Mouse (Mus musculus): ENCODE data around the gene Stx3. TPM values are rescaled to one million over a fixed set of nuclear protein-coding genes. Genes with fewer than 3 reads are reported as not detected.
A peak's percentile ranks its signal among the peaks of the same experiment; 100 is the strongest.

Gene Stx3
- total RNA-seq, 2 experiments from 2014 or later: 1.0 to 1.6 TPM

DNA sequence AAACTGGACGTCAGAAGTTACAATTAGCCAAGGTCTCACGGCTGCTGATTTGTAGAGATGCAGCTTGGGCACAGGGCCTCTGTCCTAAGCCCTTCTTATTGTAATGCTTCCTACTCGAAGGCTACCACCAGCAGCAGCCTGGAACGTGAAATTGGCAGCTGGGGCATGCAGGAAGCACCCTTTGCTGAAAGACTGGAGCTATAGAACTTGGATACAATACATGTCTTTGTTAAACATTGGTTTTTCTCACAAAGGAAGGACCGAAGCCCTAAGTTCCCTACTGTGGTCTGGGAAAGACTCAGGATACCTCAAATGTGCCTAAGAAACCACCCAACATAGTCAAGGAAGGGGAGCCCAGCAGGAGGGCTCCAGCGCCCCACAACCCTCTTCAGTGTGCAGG, 11.4 kb downstream of the Stx3 start:
- DNase-seq: no peak

DNA sequence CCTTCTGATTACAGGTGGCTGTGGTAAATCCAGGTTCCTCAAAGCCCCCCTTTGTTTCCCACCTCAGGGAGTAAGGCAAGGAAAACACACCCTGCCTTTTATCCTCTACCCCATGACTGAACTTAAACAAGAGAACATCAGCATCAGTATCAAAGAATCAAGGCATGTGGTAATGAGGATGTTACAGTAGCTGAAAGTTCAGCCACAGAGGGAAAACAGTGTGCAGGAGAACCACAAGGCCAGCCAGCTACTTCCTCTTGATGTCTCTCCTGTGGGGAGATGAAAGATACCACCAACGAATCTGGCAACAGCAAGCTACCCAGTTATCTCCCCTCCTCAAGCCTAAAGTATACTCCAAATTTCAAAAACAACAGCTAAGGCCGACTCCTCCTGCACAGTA, 12.0 kb downstream of the Stx3 start:
- DNase-seq: no peak

DNA sequence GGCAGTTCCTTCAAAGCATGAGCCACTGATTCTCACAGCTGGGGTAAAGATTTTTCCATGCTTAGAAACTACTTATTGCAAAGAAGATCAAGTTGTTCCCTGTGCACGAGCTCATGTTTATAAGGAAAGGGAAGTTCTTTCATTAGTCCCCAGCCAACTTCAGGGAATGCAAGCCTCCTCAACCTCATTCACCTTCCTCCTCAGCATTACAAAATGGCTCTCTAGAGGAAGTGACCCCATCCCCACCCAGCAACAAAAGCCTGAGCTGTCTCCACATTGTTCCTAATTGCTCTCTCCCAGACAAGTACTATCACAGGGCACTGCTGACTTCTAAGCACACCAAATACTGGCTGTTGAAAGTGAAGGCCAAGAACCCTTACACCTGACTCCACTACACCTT, 14.8 kb downstream of the Stx3 start:
- peak; percentile 13 for DNase-seq

DNA sequence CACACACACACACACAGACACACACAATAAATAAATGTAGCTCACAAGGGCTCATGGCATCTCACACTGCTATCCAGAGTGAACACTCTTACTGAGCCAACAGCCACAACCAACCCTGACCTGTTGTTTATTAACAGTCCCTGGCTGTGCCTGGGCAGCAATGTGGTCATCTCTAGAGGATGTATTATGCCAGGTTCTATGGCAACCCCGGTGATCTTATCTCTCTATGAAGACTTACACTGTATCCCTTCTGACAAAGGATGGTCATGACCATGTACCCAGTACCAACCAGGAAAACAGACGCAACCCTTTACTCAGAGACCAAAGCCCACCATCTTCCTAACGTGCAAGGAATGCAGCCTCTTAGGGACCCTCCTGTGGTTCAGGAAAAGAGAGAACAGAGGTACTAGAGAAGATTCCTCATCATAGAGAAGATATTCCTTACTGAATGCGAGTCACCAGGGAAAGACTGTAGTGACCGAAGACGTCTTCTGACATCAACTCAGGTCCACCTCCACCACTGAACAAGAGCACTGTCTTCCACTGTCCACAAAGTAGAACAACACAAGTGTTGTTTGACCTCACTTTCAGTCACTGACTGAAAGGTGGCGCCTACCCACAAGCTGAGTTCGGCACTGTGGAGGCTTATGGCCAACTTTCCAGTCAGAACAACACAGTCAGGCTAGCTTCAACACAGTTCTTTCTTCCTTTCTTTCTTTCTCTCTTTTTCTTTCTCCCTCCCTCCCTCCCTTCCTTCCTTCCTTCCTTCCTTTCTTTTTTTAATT, 18.5 kb downstream of the Stx3 start:
- no peak for DNase-seq

DNA sequence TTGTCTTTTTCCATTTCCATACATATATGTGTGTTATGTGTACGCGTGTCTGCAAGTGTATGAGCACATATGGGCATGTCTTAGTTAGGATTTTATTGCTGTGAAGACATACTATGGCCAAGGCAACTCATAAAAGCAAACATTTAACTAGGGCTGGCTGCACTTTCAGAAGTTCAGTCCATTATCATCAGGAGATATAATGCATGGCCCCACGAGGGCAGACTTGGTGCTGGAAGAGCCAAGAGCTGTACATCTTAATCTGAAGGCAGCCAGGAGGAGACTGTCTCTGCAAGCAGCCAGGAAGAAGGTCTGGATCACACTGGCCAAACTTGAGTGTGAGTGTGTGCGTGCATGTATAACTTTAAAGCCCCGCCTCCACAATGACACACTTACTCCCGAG, 24.8 kb downstream of the Stx3 start:
- DNase-seq: no peak

DNA sequence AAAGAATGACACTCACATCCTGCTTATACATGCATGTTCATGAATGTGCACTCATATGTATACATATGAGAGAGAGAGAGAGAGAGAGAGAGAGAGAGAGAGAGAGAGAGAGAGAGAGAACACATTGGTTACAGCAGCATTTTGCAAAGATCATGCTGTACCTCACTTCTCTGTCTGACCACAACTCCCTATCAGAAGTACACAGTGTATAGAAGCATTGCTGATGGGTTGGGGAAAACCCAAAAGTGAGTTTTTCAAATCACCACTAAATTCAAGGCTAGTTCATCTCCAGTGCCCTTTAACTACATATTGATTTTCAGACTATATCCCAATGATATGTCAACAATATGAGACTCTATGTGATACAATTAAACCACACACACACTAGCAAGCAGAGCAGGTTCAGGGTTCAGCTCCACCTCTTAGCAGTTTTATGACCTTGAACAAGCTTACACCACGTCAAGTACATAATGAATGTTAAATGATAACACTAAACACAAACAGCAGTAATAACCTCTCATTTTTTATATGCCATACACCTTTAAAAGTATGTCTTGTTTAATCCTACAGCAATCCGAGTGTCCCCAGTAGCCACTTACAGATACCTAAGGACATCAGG, 25.4 kb downstream of the Stx3 start:
- no peak for DNase-seq

DNA sequence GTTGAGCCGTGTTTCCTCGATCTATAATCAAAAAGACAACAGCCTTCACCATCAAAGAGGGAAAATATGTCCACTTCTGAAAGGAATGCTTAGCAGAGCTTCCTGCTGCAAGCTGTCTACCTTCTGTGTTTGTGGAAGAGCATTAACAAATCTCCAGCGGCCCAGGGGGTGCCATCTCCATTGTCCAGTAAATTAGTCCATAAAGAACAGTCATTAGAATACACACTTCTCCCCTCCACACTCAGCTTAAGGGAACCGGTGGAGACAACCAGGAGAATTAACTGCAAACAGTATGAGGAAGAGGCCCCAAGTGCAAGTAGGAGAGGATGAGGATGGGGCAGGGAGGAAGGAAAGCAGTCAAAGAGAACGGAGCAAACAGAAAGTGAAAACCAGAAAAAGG, 27.4 kb downstream of the Stx3 start:
- no peak for DNase-seq

DNA sequence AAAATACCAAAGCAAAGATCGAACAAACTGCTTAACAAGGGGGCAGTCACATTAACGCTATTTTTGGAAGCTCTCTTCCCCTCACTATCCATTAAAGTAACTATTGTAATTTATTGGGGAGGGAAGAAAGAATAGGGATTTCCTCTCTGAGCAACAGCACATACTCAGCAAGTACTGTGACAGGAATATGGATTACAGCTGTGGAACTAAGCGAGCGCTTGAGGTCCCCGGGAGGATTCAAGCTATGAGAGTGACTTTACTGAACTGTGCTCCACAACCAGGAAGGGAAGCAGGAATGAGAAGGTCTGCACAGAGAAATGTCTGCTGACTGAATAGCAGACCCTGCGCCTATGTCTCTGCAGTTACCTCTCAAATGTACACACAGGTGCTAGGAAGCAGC, 30.3 kb downstream of the Stx3 start:
- no peak for DNase-seq

DNA sequence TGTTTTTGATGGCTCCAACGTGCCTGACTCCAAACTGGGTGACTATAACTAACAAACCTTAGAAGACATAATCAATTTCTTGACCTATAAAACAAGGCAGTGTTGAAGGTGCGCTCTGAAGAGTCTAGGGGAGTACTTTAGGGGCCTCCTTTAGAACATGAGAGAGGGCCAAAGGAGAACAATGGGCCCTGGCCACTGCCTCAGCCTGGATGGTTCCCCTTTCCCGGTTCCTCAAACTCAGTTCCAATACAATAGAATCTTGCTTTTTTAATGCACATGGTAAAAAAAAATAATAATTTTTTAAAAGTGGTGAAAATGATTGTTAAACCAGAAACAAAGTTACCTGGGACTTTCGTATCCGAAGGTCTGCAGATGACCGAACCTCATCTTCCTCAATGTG, 31.4 kb downstream of the Stx3 start:
- no peak for DNase-seq

DNA sequence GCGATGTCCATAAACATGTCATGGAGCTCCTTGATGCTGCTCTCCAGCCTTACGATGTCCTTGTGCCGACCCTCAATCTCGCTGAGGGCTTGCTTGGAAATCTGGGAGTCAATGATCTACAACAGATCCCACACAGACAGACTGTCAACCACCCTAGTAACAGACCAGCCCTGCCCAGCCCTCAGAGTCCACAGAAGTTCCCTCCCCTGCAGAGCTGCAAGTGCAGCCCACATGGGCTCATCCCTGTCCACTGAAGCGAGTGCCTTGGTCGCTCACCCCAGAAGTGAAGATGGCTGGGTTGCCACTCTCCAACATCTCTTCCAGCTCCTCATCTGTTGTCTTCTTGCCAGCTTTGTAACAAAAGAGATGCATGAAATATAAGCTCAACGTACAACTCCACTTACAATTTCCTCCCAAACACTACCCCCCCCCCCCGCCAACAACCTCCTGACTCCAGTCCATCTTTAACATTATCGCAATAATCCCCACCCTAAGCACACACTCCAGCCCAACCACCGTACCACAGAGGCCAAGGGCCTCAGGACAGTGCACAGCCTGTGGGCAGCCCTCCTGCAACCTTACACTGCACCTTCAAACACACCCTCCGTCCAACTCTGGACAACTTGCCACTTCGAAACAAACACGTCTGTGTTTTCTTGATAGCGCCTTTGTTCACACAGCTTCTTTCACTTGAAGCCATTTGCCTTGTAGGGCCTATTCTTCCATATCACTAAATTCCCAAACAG, 33.6 kb downstream of the Stx3 start:
- no peak for DNase-seq

DNA sequence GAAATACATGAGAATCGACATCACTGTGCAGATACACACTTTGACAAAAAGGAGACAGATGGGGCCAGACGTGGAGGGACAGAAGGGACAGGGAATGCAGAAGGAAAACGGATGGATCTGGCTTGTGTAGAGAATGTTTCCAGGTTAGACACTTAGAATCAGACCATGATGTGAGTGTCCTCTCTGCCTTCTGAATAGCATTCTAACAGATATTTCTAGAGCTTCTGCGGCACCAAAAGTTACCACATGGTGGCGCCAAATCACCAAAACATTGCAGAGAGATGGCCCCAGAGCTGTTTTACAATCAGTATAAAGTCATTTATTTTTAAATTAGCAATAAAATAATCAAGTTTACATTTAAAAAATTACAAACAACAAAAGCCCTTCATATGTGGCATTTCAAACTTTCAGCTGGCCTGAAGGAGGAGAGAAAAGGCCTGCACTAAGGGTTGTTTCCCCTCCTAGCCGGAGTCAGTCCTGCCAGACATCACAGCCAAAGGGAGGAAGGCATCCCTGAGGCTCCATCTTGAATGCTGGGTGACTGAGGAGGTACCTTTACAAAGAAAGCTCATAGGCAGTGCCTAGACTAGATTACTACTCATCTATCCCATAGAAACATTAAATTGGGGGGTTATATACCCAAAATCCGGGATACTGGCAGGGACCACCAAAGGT, 41.9 kb downstream of the Stx3 start:
- DNase-seq: no peak

DNA sequence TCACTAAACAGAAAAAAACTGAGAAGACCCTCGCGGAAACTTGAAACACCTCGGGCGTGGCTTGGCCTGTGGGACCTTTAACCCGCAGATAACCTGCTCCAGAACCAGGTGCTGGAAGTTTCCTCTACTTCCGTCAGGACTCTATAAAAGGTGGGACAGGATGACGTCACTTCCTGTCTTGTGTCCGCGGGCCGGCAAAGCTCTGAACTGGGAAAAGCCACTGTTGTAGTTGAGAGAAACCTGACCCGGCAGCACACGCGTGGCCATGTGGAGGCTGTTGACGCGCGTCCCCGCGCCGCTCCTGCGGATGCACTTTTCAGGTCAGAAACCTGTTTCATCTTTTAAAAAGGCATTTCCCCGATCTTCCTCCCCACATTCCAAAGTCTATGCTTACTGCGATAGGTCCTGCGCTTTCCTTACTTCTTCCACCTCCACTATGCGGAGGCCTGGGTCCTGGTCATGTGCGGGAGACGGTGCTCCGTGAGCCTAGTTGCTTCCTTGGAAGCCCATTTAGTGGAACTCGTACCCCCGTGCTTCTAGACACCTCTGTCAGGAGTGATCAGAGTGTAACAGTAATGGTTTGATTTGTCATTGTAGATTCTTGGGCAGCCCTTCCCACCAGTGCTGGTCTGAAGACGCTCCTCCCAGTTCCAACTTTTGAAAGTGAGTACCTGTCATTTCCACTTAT, 48.9 kb downstream of the Stx3 start, which contains the start of gene Mrpl16:
TSS of gene Mrpl16 (plus strand) at position 187 of the 688 bp plus-strand sequence.
- peak; percentile 82 for DNase-seq

DNA sequence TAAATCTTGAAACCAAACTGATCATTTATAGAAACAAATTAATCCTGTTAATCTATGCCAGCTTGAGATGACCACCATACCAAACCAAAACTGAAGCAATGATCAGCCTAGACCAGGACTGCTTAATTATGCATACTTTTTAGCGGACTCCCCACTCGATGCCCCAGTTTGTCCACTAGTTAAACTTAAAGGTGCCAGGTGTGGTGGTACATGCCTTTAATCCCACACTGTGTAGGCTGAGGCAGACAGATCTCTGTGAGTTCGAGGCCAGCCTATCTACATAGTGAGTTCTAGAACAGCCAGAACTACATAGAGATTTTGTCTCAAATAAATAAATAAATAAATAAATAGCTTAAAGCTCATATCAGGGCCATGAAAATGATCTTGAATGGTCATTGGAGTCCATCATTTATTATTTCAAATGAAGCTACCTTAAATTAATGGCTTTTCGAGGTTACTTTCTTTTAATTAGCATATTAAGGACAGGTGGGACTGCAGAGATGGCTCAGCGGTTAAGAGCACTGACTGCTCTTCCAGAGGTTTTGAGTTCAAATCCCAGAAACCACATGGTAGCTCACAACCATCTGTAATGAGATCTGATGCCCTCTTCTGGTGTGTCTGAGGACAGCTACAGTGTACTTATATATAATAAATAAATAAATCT, 49.8 kb downstream of the Stx3 start:
- DNase-seq: no peak

DNA sequence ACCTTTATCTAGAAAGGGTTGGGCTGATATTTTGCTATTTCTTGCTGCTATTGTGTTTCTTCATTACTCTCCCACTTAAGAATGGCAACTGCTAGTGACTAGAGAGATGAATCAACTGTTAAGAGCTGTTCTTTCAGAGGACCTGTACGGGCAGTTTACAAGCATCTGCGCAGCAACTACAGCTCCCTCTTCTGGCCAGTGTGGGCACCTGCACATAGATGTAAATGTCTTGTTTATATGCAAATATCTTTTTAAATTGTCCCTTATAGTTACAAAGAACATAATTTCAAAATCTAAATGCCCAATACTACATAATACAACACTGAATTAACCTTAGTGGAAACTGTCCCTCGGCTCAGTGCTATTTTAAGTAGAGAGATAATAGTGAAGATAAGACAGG, 51.0 kb downstream of the Stx3 start:
- DNase-seq: no peak

DNA sequence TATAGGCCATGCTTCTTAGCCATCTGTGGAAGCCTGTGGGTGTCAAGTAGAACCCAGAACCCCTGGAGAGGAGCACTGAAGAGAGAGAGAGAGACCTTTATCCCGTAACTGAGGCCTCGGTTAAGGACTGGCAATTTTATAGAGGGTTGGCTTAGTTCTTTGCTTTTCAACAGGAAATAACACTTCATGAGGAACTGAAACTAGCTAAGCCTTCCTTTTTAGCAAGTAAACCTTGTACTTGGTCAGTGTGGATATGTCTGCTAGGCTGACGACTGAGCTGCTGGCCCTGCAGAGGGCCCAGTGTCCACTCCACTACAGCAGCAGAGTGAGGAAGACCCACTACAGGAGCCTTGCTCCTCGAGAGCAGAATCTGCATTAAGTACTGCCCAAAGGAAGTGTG, 52.8 kb downstream of the Stx3 start:
- DNase-seq: no peak

DNA sequence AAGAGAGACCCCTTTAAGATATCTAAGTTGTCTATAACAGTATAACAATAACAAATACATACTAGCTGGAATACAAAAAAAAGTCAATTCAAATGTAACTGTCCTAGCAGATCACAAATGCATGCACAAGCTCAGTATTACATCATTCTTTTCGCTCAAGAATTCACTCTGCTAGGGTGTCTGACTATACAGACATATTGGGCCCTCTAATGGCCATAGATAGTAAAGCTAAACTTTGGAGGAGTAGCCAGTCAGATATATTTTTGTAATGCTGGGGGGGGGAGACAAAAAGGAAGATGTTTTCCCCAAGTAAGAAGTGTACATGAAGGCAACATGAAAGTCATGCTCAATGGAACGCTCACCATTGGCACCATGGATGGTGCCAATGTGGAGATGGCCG, 54.1 kb downstream of the Stx3 start:
- DNase-seq: no peak

DNA sequence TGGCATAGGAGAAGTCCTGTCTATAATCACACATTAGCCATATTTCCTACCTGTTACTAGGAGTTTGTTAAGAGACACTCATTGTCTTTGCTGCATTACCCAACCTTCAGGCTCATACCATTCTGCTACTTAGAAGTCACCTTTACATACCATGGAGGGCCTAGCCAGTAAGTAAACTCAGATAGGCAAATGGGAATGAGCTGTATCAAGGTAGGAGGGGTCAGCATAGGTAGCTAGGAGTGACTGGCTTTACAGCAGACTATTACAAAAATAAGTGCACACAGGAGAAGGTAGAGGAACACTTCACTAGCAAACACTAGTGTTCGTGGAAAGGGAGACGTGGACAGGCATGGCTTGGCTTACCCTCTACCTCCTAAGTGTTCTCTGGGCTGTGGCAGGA, 71.9 kb downstream of the Stx3 start, which contains the start of gene Gif:
TSS of gene Gif (plus strand) at position 257 of the 400 bp plus-strand sequence.
- DNase-seq: no peak

DNA sequence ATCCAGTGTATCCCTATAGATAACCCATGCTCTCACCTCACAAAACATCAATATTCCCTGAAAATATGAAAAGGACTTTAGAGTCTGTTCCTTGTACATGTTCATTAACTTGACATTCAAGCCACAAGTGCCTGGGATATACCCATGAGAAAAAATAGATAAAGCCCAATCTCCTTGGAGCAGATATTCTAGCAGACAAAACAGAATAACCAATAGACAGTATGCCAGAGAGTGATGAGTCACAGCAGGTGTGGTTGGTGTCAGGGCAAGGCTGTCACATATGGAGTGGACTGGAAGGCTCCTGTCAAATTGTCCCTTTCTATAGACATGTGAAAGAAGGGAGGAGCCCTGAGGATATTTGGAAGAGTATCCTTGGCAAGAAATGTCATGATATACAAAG, 73.5 kb downstream of the Stx3 start:
- DNase-seq: no peak

DNA sequence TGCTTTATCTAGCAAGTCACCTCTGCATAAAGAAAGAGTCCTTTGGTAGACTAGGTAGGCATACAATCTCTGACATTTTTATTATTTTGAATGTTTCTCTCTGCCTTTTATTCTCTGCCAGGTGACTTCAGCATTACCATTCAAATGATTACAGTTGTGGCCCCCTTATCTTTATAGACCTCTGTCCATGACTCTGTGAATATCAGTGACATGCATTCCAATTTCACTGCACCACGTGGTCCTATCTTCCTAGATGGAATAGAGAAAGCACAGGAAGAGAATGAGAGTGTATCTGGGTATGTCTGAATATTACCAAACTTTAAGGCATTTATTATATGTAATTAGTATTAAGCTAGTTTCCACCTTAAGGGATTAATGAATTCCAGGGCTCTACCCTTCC, 82.7 kb downstream of the Stx3 start:
- no peak for DNase-seq

DNA sequence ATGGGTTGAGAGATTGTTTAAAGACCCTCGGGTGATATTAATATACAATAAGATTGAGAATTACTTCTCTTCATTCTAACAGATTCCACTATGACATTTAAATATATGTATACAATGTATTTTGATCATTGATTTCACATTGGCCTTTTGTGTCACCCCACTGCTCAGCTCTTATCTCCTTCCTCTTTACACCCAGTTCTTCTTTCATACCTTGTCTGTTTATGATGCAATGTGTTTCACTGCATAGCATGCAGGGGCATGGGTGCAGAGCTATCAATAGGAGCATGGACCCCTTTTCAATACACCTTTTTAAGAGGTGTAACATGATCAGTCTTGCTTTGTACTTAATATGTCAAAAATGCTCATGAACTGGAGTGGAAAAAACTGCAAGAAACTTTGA, 88.9 kb downstream of the Stx3 start:
- no peak for DNase-seq

DNA sequence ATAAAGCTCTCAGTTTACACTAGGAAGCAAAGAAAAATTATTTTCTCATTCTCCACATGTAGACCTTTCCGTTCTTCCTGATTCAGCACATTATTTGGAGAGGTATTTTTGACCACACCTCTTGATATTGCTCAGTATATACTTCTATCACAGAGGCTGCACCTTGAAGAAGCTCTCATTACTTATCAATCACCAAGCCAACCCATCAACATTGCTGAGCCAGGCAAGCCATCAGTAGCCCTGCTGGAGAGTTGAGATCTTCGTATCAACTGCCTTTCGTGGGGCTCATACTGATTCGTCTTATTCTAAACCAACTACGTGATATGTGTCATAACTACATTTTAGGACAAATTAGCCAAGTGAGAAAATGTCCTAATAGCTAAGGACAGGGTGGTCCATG, 91.9 kb downstream of the Stx3 start:
- DNase-seq: no peak

DNA sequence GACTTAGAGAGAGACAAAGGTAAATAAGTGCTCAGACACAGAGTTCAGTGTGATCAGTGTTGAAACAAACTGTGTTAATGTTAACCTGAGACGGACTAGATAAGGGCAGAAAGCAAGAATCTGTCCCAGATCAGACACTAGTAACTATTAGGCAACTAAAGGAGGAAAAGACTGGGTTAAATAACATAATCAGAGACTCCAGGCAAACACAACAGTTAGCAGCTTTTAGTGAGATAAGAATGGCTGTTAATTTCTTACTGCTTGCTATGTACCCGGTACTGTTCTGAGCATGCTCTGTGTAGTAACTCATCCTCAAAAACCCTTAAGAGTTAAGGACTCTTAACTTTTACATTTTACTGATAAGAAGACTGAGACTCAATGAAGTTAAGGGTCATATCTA, 93.3 kb downstream of the Stx3 start:
- DNase-seq: no peak

Measured in gastrocnemius, postnatal 25 days (tissue).